Mouse (Mus musculus) effector memory CD4-positive, alpha-beta T cell, adult 5 months (primary cell): ENCODE results near the gene Gng5. TPM values are rescaled to one million over a fixed set of nuclear protein-coding genes. Genes with fewer than 3 reads are reported as not detected.

ENCODE experiments used
- polyA plus RNA-seq: library from polyadenylated mRNA; unstranded; fragments of 100-300 nt; shearing (Covaris generic); gene quantifications from one replicate; pipeline ENCODE4 v1.2.1, GENCODE M21; 2017

Gng5 gene
- polyA plus RNA-seq: 405 TPM

DNA sequence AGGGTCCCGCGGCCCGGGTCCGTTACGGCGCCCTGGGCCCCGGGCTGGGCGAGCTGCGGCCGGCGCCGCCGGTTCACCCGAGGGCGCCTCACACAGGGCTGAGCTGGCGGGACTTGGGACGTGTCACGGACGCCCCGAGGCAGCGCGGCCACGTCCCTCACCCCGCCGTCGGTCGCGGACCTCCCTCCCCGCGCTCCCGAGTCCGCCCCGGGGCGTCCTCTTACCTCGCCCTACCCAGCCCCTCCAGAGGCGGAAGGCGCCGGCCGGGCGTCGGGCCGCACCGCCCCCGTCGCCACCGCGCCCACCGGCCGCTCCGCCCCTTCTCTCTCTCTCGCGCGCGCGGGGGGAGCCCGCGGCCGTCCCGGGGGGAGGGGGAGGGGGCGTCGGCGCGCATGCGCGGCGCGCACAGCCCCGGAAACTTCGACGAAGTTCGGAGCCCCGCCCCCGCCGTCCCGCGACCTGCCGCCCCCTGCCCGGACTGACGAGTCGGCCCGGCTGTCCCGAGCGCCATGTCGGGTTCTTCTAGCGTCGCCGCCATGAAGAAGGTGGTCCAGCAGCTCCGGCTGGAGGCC, at the start of gene Gng5, which contains the start of gene Spata1:
Gene Gng5 (plus strand): TSS at position 377 of the 572 bp plus-strand sequence.
Gene Spata1 (minus strand): TSS at position 323 of the 572 bp plus-strand sequence.

DNA sequence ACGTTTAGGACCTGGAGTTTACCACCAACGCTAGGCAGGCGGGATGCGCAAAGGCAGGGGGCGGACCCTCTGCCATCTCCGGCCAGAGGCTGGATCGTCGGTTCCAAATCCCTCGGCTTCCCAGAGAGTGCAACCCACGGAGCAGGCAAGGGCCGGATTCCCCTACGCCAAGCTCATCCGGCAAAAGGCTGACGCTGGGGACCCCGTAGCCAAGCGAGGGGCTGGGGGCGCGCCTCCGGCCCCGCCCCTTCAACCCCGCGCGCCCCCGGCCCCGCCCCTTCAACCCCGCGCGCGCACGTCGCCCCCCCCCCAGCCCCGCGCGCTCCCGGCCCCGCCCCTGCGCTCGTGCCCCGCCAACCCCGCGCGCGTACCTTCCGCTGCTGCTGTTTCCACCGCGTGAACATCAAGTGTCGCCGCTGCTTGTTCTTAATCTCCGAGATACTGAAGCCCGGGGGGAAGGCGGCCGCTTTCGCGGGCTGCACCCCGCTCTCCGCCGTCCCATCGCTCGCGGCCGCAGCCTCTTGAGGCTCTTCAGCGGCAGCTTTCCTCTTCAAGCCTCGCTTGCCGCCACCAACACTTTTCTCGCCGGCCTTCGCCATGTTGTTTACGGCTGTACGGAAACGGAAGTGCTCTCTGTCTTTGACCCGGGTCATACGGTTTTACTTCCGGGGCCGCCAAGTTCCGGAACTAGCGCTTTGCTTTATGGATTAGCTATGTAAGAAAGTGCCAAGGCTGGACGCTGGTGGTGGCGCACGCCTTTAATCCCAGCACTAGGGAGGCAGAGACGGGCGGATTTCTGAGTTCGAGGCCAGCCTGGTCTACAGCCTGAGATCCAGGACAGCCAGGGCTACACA, 21.4 kb downstream of the Gng5 start, which contains the start of gene Rpf1:
Gene Rpf1 (minus strand): TSS at position 632 of the 854 bp plus-strand sequence.

Other genes with a start within 250 kb of the Gng5 start
- gene Ssx2ip, start 95.2 kb upstream of the Gng5 start, polyA plus RNA-seq: 6.9 TPM
- gene Ctbs, start 50.0 kb upstream of the Gng5 start, polyA plus RNA-seq: 3.1 TPM
- gene Spata1, start 54 bp upstream of the Gng5 start, polyA plus RNA-seq: 5.1 TPM
- 87.1 TPM for gene Rpf1, start 21.6 kb downstream of the Gng5 start, polyA plus RNA-seq
- gene Uox, start 70.6 kb downstream of the Gng5 start, polyA plus RNA-seq: not detected
- gene Dnase2b, start 115.8 kb downstream of the Gng5 start, polyA plus RNA-seq: not detected
- gene 4930503B20Rik, start 151.5 kb downstream of the Gng5 start, polyA plus RNA-seq: not detected
- not detected for gene Samd13, start 185.8 kb downstream of the Gng5 start, polyA plus RNA-seq